9 mouse cellular contexts compared by ENCODE assay signal in the genomic region with DNA sequence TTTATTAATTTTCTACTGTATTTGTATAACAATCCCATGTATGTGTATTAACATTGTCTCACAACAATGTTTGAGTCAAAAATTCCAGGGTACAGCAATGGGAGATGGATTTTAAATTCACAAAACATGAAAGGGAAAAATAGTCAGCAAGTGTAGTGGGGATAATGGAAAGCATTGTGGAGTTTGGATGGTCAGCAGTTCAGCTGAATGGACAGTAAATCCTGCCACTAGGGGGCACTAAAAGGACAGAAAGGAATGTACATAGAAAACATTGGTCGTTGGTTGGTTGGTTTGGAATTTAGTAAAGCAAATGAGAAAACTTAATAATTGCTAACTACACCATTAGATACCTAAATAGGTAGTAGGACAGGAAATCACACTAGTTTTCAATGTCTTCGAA.
DNase-seq lines count a peak whose midpoint lies in the region; ATAC-seq lines count a peak whose summit lies in the region.
"Had no signal": no experiment of that assay in that cellular context is flagged by ENCODE, and none has a peak within 500 bp of the region (broad histone marks: within the 10 kb centered on the region; RNA-seq: fewer than 3 reads in every experiment).

No protein-coding gene starts in this region.

- H3K4me2 ChIP-seq in liver, embryonic 11.5 days, result no peak overlapping the region
- H3K4me2 ChIP-seq in midbrain, embryonic 14.5 days (ENCODE audit: low read length), result no peak overlapping the region
- H3K4me2 ChIP-seq: limb, embryonic 15.5 days had no signal

- H3K9ac ChIP-seq in liver, embryonic 11.5 days (ENCODE audit: low read depth, low read length), result no peak overlapping the region
- no peak overlapping the region for H3K9ac ChIP-seq in midbrain, embryonic 14.5 days (replicated peaks; ENCODE audit: low read length)
- H3K9ac ChIP-seq: limb, embryonic 15.5 days had no signal

- DNase-seq in liver (peak; percentile 5), adipocyte (ENCODE audit: low spot score) (peak; percentile 37)
- DNase-seq in liver, embryonic 11.5 days (ENCODE audit: low spot score), result no peak
- DNase-seq in cerebellum, postnatal 36 days, result peak; percentile 2 to 13
- peak; percentile 4 to 72 for DNase-seq in layer of hippocampus, adult 18-20 months (ENCODE audit: low spot score in 2 of 2)
- DNase-seq in midbrain, embryonic 14.5 days, result peak; percentile 90
- no peak for DNase-seq in ovary, postnatal 10 days (ENCODE audit: low spot score)
- no peak for DNase-seq in thymus, postnatal 25 days

- no peak overlapping the region for H3K4me3 ChIP-seq in liver, embryonic 11.5 days (ENCODE audit: low read depth, low read length)
- no peak overlapping the region for H3K4me3 ChIP-seq in midbrain, embryonic 14.5 days (replicated peaks; ENCODE audit: low read depth, low read length)
- H3K4me3 ChIP-seq: limb, embryonic 15.5 days had no signal

- no peaks in the 10 kb centered on the region for H3K27me3 ChIP-seq in liver, embryonic 11.5 days (replicated peaks; ENCODE audit: control insufficient read depth, insufficient read depth, low read length)
- no peaks in the 10 kb centered on the region for H3K27me3 ChIP-seq in midbrain, embryonic 14.5 days (ENCODE audit: control insufficient read depth, insufficient read depth, low read length)
- H3K27me3 ChIP-seq: limb, embryonic 15.5 days had no signal

- no peak for ATAC-seq in liver, embryonic 11.5 days (replicated peaks; ENCODE audit: low FRiP score)
- ATAC-seq in midbrain, embryonic 14.5 days (ENCODE audit: low FRiP score, low TSS enrichment), result no peak; the same call in 1 of the 2 replicates

- H3K36me3 ChIP-seq in liver, embryonic 11.5 days (ENCODE audit: control insufficient read depth, insufficient read depth, low read length), result no peaks in the 10 kb centered on the region
- no peaks in the 10 kb centered on the region for H3K36me3 ChIP-seq in midbrain, embryonic 14.5 days (ENCODE audit: control insufficient read depth, insufficient read depth, low read length)
- H3K36me3 ChIP-seq: limb, embryonic 15.5 days had no signal

- no peaks in the 10 kb centered on the region for H3K4me1 ChIP-seq in liver, embryonic 11.5 days (replicated peaks; ENCODE audit: control insufficient read depth, insufficient read depth, low read length)
- no peaks in the 10 kb centered on the region for H3K4me1 ChIP-seq in midbrain, embryonic 14.5 days (ENCODE audit: control insufficient read depth, insufficient read depth, low read length)
- H3K4me1 ChIP-seq: limb, embryonic 15.5 days had no signal

- H3K27ac ChIP-seq in liver, embryonic 11.5 days (ENCODE audit: low read depth, low read length), result no peak overlapping the region
- no peak overlapping the region for H3K27ac ChIP-seq in midbrain, embryonic 14.5 days (replicated peaks; ENCODE audit: low read depth, low read length)
- H3K27ac ChIP-seq: limb, embryonic 15.5 days had no signal

- H3K9me3 ChIP-seq in liver, embryonic 11.5 days (ENCODE audit: control insufficient read depth, low read length), result no peaks in the 10 kb centered on the region
- H3K9me3 ChIP-seq in midbrain, embryonic 14.5 days (ENCODE audit: control insufficient read depth, low read length), result no peaks in the 10 kb centered on the region
- H3K9me3 ChIP-seq: limb, embryonic 15.5 days had no signal

- WGBS in liver, embryonic 11.5 days, result 24% methylated on average over 2 of the region's 2 CpGs
- 23% methylated on average over 2 of the region's 2 CpGs for WGBS in midbrain, embryonic 14.5 days

Comparison
In these comparisons a context has a peak if more than half of its experiments do, and no peak if none do; other contexts are left out.
1. DNase-seq: peak in liver (single experiment), adipocyte (single experiment), cerebellum, postnatal 36 days (2 of 2), layer of hippocampus, adult 18-20 months (2 of 2) and midbrain, embryonic 14.5 days (single experiment); none in liver, embryonic 11.5 days (single experiment), ovary, postnatal 10 days (single experiment) and thymus, postnatal 25 days (single experiment).